Mouse (Mus musculus) olfactory bulb, adult 2 months (tissue): ENCODE data around the gene Tcf7l2.

Experiments
- CTCF ChIP-seq: fragments of 200-500 bp; IDR thresholded peaks from 2 replicates; pipeline ENCODE4 v1.5.1; 2012; ENCODE audit warnings: low read depth, mild to moderate bottlenecking, low read length, moderate library complexity; ENCODE audit not compliant: insufficient read depth
- POLR2A ChIP-seq: fragments of 200-500 bp; IDR thresholded peaks from 2 replicates; pipeline ENCODE4 v1.6.1; 2012; ENCODE audit warnings: mild to moderate bottlenecking, low read depth, low read length, moderate library complexity; ENCODE audit not compliant: insufficient read depth

GRCm38 (mm10) chr19:55851498-55852324 lies 110.1 kb downstream of the Tcf7l2 start:
- TF ChIP-seq CTCF (no peak), POLR2A (no peak)
